Mouse (Mus musculus): ENCODE results near the gene Ubr2. TPM values are rescaled to one million over a fixed set of nuclear protein-coding genes. Genes with fewer than 3 reads are reported as not detected.
A peak's percentile ranks its signal among the peaks of the same experiment; 100 is the strongest.

The Ubr2 gene
- polyA plus RNA-seq (2012): 0.59 and 0.64 TPM in 2 replicates

GRCm38 (mm10) chr17:47009898-47010721 is at the start of gene Ubr2:
TSS of gene Ubr2 (minus strand) at chr17:47010556.
- no peak for TF ChIP-seq TAL1 (IDR thresholded peaks at IDR 0.05; ENCODE audit: low read length)
- TF ChIP-seq GATA1 (IDR thresholded peaks at IDR 0.05; ENCODE audit: low read length): no peak
- peak within 1 kb of the TSS; percentile 100 for H3K4me3 ChIP-seq (replicated peaks)
- peaks cover 53% of the 10 kb centered on the region for H3K4me1 ChIP-seq (ENCODE audit: control insufficient read depth)
- H3K36me3 ChIP-seq (ENCODE audit: control insufficient read depth): peaks cover 24% of the 10 kb centered on the region
- peaks cover 4% of the 10 kb centered on the region for H3K27me3 ChIP-seq (ENCODE audit: control insufficient read depth)
- no peaks in the 10 kb centered on the region for H3K9me3 ChIP-seq (ENCODE audit: control insufficient read depth, low read length)

GRCm38 (mm10) chr17:47059836-47060360 is 49.5 kb upstream of the Ubr2 start:
- H3K9me3 ChIP-seq (ENCODE audit: control insufficient read depth, low read length): peaks cover 12% of the 10 kb centered on the region
- no peaks in the 10 kb centered on the region for H3K36me3 ChIP-seq (ENCODE audit: control insufficient read depth)
- H3K4me3 ChIP-seq (replicated peaks): no peak overlapping the region
- H3K4me1 ChIP-seq (ENCODE audit: control insufficient read depth): no peaks in the 10 kb centered on the region
- no peaks in the 10 kb centered on the region for H3K27me3 ChIP-seq (ENCODE audit: control insufficient read depth)
- no peak for TF ChIP-seq TAL1 (IDR thresholded peaks at IDR 0.05; ENCODE audit: low read length)
- no peak for TF ChIP-seq GATA1 (IDR thresholded peaks at IDR 0.05; ENCODE audit: low read length)

GRCm38 (mm10) chr17:47057966-47058365 is 47.6 kb upstream of the Ubr2 start:
- no peak for TF ChIP-seq TAL1 (IDR thresholded peaks at IDR 0.05; ENCODE audit: low read length)
- Histone ChIP-seq H3K36me3 (ENCODE audit: control insufficient read depth) (no peaks in the 10 kb centered on the region), H3K4me3 (replicated peaks) (no peak overlapping the region)

GRCm38 (mm10) chr17:47056476-47056875 is 46.1 kb upstream of the Ubr2 start:
- TF ChIP-seq TAL1 (IDR thresholded peaks at IDR 0.05; ENCODE audit: low read length) (no peak), GATA1 (IDR thresholded peaks at IDR 0.05; ENCODE audit: low read length) (no peak)
- Histone ChIP-seq H3K4me1 (ENCODE audit: control insufficient read depth) (no peaks in the 10 kb centered on the region), H3K9me3 (ENCODE audit: control insufficient read depth, low read length) (peaks cover 12% of the 10 kb centered on the region), H3K36me3 (ENCODE audit: control insufficient read depth) (no peaks in the 10 kb centered on the region), H3K4me3 (replicated peaks) (no peak overlapping the region), H3K27me3 (ENCODE audit: control insufficient read depth) (no peaks in the 10 kb centered on the region)

More at GRCm38 (mm10) chr17:47057966-47058365, 47.6 kb upstream of the Ubr2 start:
- no peaks in the 10 kb centered on the region for H3K27me3 ChIP-seq (ENCODE audit: control insufficient read depth)
- peaks cover 12% of the 10 kb centered on the region for H3K9me3 ChIP-seq (ENCODE audit: control insufficient read depth, low read length)
- no peaks in the 10 kb centered on the region for H3K4me1 ChIP-seq (ENCODE audit: control insufficient read depth)

- Histone ChIP-seq H3K27me3 (ENCODE audit: control insufficient read depth) (no peaks in the 10 kb centered on the region), H3K36me3 (ENCODE audit: control insufficient read depth) (no peaks in the 10 kb centered on the region), H3K4me1 (ENCODE audit: control insufficient read depth) (no peaks in the 10 kb centered on the region), H3K4me3 (replicated peaks) (no peak overlapping the region), H3K9me3 (ENCODE audit: control insufficient read depth, low read length) (peaks cover 12% of the 10 kb centered on the region)
- TF ChIP-seq GATA1 (IDR thresholded peaks at IDR 0.05; ENCODE audit: low read length) (no peak), TAL1 (IDR thresholded peaks at IDR 0.05; ENCODE audit: low read length) (no peak)
Measured at GRCm38 (mm10) chr17:47055121-47055520, 44.8 kb upstream of the Ubr2 start.

GRCm38 (mm10) chr17:47054613-47055012 is 44.3 kb upstream of the Ubr2 start:
- Histone ChIP-seq H3K4me3 (replicated peaks) (no peak overlapping the region), H3K9me3 (ENCODE audit: control insufficient read depth, low read length) (peaks cover 12% of the 10 kb centered on the region)

GRCm38 (mm10) chr17:47050678-47051077 is 40.3 kb upstream of the Ubr2 start:
- Histone ChIP-seq H3K9me3 (ENCODE audit: control insufficient read depth, low read length) (no peaks in the 10 kb centered on the region), H3K36me3 (ENCODE audit: control insufficient read depth) (no peaks in the 10 kb centered on the region), H3K4me1 (ENCODE audit: control insufficient read depth) (no peaks in the 10 kb centered on the region), H3K4me3 (replicated peaks) (no peak overlapping the region), H3K27me3 (ENCODE audit: control insufficient read depth) (no peaks in the 10 kb centered on the region)
- TF ChIP-seq GATA1 (IDR thresholded peaks at IDR 0.05; ENCODE audit: low read length): no peak
- TF ChIP-seq TAL1 (IDR thresholded peaks at IDR 0.05; ENCODE audit: low read length): no peak

More at GRCm38 (mm10) chr17:47054613-47055012, 44.3 kb upstream of the Ubr2 start:
- Histone ChIP-seq H3K36me3 (ENCODE audit: control insufficient read depth) (no peaks in the 10 kb centered on the region), H3K4me1 (ENCODE audit: control insufficient read depth) (no peaks in the 10 kb centered on the region), H3K27me3 (ENCODE audit: control insufficient read depth) (no peaks in the 10 kb centered on the region)
- TF ChIP-seq TAL1 (IDR thresholded peaks at IDR 0.05; ENCODE audit: low read length) (no peak), GATA1 (IDR thresholded peaks at IDR 0.05; ENCODE audit: low read length) (no peak)

- no peaks in the 10 kb centered on the region for H3K36me3 ChIP-seq (ENCODE audit: control insufficient read depth)
- H3K4me1 ChIP-seq (ENCODE audit: control insufficient read depth): no peaks in the 10 kb centered on the region
- H3K27me3 ChIP-seq (ENCODE audit: control insufficient read depth): no peaks in the 10 kb centered on the region
- no peak overlapping the region for H3K4me3 ChIP-seq (replicated peaks)
- no peaks in the 10 kb centered on the region for H3K9me3 ChIP-seq (ENCODE audit: control insufficient read depth, low read length)
- TF ChIP-seq TAL1 (IDR thresholded peaks at IDR 0.05; ENCODE audit: low read length): no peak
- no peak for TF ChIP-seq GATA1 (IDR thresholded peaks at IDR 0.05; ENCODE audit: low read length)
Measured at GRCm38 (mm10) chr17:47042866-47043265, 32.5 kb upstream of the Ubr2 start.
